Mouse (Mus musculus): ENCODE results near the gene Serpinb9. TPM values are rescaled to one million over a fixed set of nuclear protein-coding genes. Genes with fewer than 3 reads are reported as not detected.
"Not testable (repeated sequence)": the region's sequence is repeated elsewhere in the genome, so short reads cannot be mapped to it uniquely, and the experiment has no call there.

Serpinb9 gene
- polyA plus RNA-seq, 1 experiment from 2014 or later: 6.3 TPM

DNA sequence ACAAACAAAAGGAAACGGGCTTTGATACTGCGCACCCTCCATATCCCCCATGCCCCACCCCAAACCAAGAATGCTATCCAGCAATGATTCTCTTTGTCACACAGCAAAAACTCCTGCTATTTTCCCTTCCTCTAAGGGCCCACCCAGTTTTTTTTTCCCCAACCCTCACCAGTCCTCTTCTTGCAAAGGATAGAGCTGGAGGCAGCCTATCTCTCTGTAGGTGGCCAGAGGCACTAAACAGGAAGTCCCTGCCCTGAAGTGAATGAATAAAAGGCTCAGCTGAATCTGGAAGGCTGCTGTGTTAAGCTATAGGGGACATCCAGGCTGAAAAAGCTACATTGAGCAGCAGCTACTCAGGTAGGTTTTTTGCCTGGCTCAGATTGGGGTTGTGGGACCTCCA is 24.2 kb downstream of the Serpinb9 start, which contains the start of gene Serpinb9b:
Gene Serpinb9b, plus strand, starts transcription at position 173 of the 400 bp plus-strand sequence.
- Histone ChIP-seq H3K27ac (replicated peaks) (no peak within 1 kb of the TSS), H3K27me3 (ENCODE audit: control insufficient read depth, insufficient read depth, low read length) (no peaks in the 10 kb centered on the region), H3K9me3 (ENCODE audit: control insufficient read depth, low read length) (no peaks in the 10 kb centered on the region), H3K4me2 (replicated peaks; ENCODE audit: low read depth) (no peak within 1 kb of the TSS), H3K4me3 (ENCODE audit: low read depth, low read length) (no peak within 1 kb of the TSS), H3K9ac (ENCODE audit: low read length) (no peak within 1 kb of the TSS), H3K36me3 (ENCODE audit: control insufficient read depth, insufficient read depth, low read length) (no peaks in the 10 kb centered on the region), H3K4me1 (replicated peaks; ENCODE audit: control insufficient read depth, insufficient read depth) (no peaks in the 10 kb centered on the region)
- TF ChIP-seq CTCF (IDR thresholded peaks at IDR 0.05; ENCODE audit: low read depth) (no peak), EP300 (optimal IDR thresholded peaks at IDR 0.05) (no peak)
- 57% methylated on average over 2 of the region's 2 CpGs for WGBS
- no peak for ATAC-seq (ENCODE audit: low FRiP score, low TSS enrichment)
- DNase-seq (ENCODE audit: low spot score): no peak

DNA sequence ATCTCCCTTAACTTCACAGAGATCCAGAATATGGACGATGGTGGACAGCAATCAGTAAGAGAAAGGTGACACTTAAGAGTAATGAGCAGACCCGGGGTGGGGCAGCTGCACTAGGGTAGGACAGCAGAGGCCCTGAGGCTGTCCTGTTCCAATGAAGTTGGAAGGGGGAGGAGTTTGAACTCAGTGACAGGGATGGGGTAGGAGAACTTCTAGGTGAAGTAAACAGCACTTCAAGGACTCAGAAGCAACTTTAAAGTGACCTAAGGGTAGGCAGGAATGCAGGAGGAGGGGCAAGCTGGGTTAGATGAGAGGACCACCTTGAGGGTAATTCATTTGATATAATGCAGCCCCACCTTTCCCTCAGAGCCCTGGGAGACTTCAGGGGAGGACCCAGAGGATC is 25.1 kb downstream of the Serpinb9 start:
- DNase-seq (ENCODE audit: low spot score) (no peak), ATAC-seq (ENCODE audit: low FRiP score, low TSS enrichment) (no peak)
- Histone ChIP-seq H3K27me3 (ENCODE audit: control insufficient read depth, insufficient read depth, low read length) (no peaks in the 10 kb centered on the region), H3K9ac (ENCODE audit: low read length) (no peak overlapping the region), H3K27ac (replicated peaks) (no peak overlapping the region), H3K4me3 (ENCODE audit: low read depth, low read length) (no peak overlapping the region), H3K4me1 (replicated peaks; ENCODE audit: control insufficient read depth, insufficient read depth) (no peaks in the 10 kb centered on the region), H3K9me3 (ENCODE audit: control insufficient read depth, low read length) (no peaks in the 10 kb centered on the region), H3K4me2 (replicated peaks; ENCODE audit: low read depth) (no peak overlapping the region), H3K36me3 (ENCODE audit: control insufficient read depth, insufficient read depth, low read length) (no peaks in the 10 kb centered on the region)
- no peak for TF ChIP-seq EP300 (optimal IDR thresholded peaks at IDR 0.05)
- TF ChIP-seq CTCF (IDR thresholded peaks at IDR 0.05; ENCODE audit: low read depth): no peak
- WGBS: 22% methylated on average over 2 of the region's 2 CpGs

DNA sequence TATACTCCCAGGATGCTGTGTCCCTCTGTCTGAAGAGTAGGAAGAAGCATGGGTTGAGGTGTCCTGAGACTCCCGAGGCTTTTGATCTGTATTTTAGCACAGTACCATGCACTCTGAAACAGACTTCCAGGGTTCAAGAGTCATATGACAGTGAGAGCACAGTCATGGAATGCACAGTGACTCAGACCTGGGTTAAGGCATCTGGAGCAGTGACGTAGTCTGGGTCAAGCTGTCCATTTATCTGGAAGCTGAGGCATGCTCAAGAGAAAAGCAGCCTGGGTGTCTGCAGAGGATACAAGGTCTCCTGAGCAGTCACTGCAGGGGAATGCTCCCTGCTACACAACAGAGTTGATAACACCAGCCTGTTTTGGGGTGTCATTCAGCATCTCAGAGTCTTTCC is 25.5 kb downstream of the Serpinb9 start:
- no peak overlapping the region for H3K4me2 ChIP-seq (replicated peaks; ENCODE audit: low read depth)
- no peak overlapping the region for H3K9ac ChIP-seq (ENCODE audit: low read length)
- no peaks in the 10 kb centered on the region for H3K9me3 ChIP-seq (ENCODE audit: control insufficient read depth, low read length)
- H3K27ac ChIP-seq (replicated peaks): no peak overlapping the region
- ATAC-seq (ENCODE audit: low FRiP score, low TSS enrichment) (peak; percentile 51; the same call in 1 of the 2 replicates), DNase-seq (ENCODE audit: low spot score) (no peak)
- H3K4me1 ChIP-seq (replicated peaks; ENCODE audit: control insufficient read depth, insufficient read depth): no peaks in the 10 kb centered on the region
- 41% methylated on average over 2 of the region's 2 CpGs for WGBS
- no peak overlapping the region for H3K4me3 ChIP-seq (ENCODE audit: low read depth, low read length)
- no peak for TF ChIP-seq EP300 (optimal IDR thresholded peaks at IDR 0.05)
- no peak for TF ChIP-seq CTCF (IDR thresholded peaks at IDR 0.05; ENCODE audit: low read depth)
- no peaks in the 10 kb centered on the region for H3K36me3 ChIP-seq (ENCODE audit: control insufficient read depth, insufficient read depth, low read length)
- no peaks in the 10 kb centered on the region for H3K27me3 ChIP-seq (ENCODE audit: control insufficient read depth, insufficient read depth, low read length)

DNA sequence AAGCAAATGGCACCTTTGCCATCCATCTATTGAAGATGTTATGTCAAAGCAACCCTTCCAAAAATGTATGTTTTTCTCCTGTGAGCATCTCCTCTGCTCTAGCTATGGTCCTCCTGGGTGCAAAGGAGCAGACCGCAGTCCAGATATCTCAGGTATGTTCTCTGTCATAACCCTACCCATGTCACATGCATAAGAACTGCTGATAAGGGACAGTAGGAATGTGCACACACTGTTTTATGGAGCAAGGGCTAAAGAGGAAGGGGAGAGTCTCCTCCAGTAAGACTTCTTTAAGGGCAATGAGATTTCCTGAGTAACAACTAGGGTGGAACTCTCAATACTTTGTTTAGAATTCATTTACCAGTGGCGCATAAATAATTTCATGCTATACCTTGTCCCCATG is 26.4 kb downstream of the Serpinb9 start:
- 84% methylated on average over 2 of the region's 2 CpGs for WGBS
- H3K4me1 ChIP-seq (replicated peaks; ENCODE audit: control insufficient read depth, insufficient read depth); H3K9ac ChIP-seq (ENCODE audit: low read length); H3K27ac ChIP-seq (replicated peaks); H3K36me3 ChIP-seq (ENCODE audit: control insufficient read depth, insufficient read depth, low read length); ATAC-seq (ENCODE audit: low FRiP score, low TSS enrichment); H3K4me3 ChIP-seq (ENCODE audit: low read depth, low read length); H3K4me2 ChIP-seq (replicated peaks; ENCODE audit: low read depth); DNase-seq (ENCODE audit: low spot score); H3K27me3 ChIP-seq (ENCODE audit: control insufficient read depth, insufficient read depth, low read length); H3K9me3 ChIP-seq (ENCODE audit: control insufficient read depth, low read length): not testable (repeated sequence)

DNA sequence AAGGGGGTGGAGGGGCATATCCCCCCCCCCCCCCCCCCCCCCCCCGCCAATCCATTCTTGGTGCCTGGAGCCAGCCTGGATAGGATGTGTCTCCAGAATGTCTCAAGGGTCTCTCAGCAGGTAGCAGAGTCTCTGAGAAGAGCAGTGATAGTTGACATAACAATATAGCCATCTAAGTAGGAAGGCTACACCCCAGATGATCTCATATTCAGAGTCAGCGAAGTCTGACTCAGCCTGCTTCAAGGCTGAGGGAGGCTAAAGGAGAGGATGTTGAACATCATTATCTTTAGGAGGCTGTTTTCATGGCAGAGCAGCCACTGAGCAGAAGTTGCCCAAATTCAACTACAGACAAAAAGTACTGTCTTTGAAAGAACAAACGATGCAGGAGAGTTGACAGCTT is 27.2 kb downstream of the Serpinb9 start:
- no peak overlapping the region for H3K4me2 ChIP-seq (replicated peaks; ENCODE audit: low read depth)
- H3K27me3 ChIP-seq (ENCODE audit: control insufficient read depth, insufficient read depth, low read length): no peaks in the 10 kb centered on the region
- H3K9ac ChIP-seq (ENCODE audit: low read length): no peak overlapping the region
- H3K4me1 ChIP-seq (replicated peaks; ENCODE audit: control insufficient read depth, insufficient read depth): no peaks in the 10 kb centered on the region
- DNase-seq (ENCODE audit: low spot score) (no peak), ATAC-seq (ENCODE audit: low FRiP score, low TSS enrichment) (no peak)
- TF ChIP-seq CTCF (IDR thresholded peaks at IDR 0.05; ENCODE audit: low read depth) (no peak), EP300 (optimal IDR thresholded peaks at IDR 0.05) (no peak)
- H3K4me3 ChIP-seq (ENCODE audit: low read depth, low read length): no peak overlapping the region
- WGBS: 87% methylated on average over 2 of the region's 3 CpGs
- no peaks in the 10 kb centered on the region for H3K9me3 ChIP-seq (ENCODE audit: control insufficient read depth, low read length)
- no peak overlapping the region for H3K27ac ChIP-seq (replicated peaks)
- H3K36me3 ChIP-seq (ENCODE audit: control insufficient read depth, insufficient read depth, low read length): no peaks in the 10 kb centered on the region

DNA sequence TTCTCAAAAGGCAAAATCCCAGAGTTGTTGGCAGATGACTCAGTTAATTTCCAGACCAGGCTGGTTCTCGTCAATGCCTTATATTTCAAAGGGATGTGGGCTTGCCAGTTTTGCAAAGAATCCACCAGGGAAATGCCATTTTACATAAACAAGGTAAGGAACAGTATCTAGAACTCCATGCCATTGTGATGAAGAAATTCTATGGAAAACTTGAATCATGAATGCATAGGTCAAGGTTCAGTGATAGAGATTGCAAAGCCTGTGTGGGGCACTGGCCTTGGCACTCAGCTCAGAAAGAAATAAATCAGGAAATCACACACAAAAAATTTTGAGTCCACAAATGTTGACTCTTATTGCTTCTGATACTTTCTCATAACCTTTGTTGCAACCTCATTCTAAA is 32.5 kb downstream of the Serpinb9 start:
- Histone ChIP-seq H3K9me3 (ENCODE audit: control insufficient read depth, low read length) (no peaks in the 10 kb centered on the region), H3K27ac (replicated peaks) (no peak overlapping the region), H3K4me2 (replicated peaks; ENCODE audit: low read depth) (no peak overlapping the region), H3K27me3 (ENCODE audit: control insufficient read depth, insufficient read depth, low read length) (no peaks in the 10 kb centered on the region), H3K36me3 (ENCODE audit: control insufficient read depth, insufficient read depth, low read length) (no peaks in the 10 kb centered on the region), H3K4me1 (replicated peaks; ENCODE audit: control insufficient read depth, insufficient read depth) (no peaks in the 10 kb centered on the region), H3K9ac (ENCODE audit: low read length) (no peak overlapping the region), H3K4me3 (ENCODE audit: low read depth, low read length) (no peak overlapping the region)
- 50% methylated on average over 1 of the region's 1 CpGs for WGBS
- no peak for DNase-seq (ENCODE audit: low spot score)
- no peak for ATAC-seq (ENCODE audit: low FRiP score, low TSS enrichment)
- no peak for TF ChIP-seq EP300 (optimal IDR thresholded peaks at IDR 0.05)
- no peak for TF ChIP-seq CTCF (IDR thresholded peaks at IDR 0.05; ENCODE audit: low read depth)

Measured in stomach, postnatal 0 days (tissue).